Mouse (Mus musculus): ENCODE results near the gene Ptprd.

Ptprd gene

DNA sequence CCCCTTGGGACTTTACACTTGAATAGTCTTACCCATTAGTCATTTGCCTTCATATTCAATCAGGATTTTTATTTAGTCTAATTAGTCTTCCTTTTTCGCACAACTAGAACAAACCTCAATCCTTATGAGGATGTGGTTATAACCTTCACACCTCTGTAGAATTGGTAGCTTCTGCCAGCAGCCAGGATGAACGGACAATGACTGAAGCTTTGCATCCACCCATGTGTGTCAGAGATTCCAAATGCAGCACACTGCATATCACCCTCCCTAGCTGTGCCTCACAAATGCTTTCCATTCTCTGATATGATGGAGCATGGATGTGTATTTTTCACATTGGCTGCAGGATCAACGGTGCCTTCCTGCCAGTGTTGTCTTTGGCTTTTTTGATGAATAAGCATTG lies 1898.0 kb downstream of the Ptprd start:
- Histone ChIP-seq H3K27me3 (ENCODE audit: insufficient read depth, low read length) (no peaks in the 10 kb centered on the region), H3K9me3 (ENCODE audit: low read length) (no peaks in the 10 kb centered on the region), H3K36me3 (ENCODE audit: insufficient read depth, low read length) (no peaks in the 10 kb centered on the region), H3K4me1 (replicated peaks; ENCODE audit: low read depth, low read length) (no peaks in the 10 kb centered on the region), H3K4me3 (replicated peaks; ENCODE audit: low read length) (no peak overlapping the region)
- TF ChIP-seq CTCF (conservative IDR thresholded peaks at IDR 0.05; ENCODE audit: low read length) (no peak), POU5F1 (IDR thresholded peaks at IDR 0.05; ENCODE audit: borderline replicate concordance, low read length) (no peak), NANOG (IDR thresholded peaks at IDR 0.05; ENCODE audit: borderline replicate concordance, low read length) (no peak)

DNA sequence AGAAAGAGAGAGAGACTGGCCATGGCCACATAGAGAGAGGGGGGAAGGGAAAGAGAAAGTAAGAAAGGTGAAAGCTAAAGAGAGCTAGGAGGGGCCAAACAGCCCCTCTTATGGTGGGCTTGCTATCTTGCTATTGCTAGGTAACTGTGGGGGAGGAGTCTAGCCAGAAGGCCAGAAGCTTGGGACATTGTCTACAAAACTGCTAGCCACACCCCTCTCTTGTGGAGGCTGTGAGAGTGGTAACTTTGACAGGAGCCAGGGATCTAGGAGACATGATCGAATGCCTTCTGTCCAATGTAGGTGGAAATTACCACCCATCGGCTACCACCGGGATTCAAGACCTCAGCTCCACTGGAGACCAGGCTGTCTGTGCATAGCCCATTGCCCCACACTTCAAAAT lies 1899.2 kb downstream of the Ptprd start:
- Histone ChIP-seq H3K36me3 (ENCODE audit: insufficient read depth, low read length) (no peaks in the 10 kb centered on the region), H3K4me3 (replicated peaks; ENCODE audit: low read length) (no peak overlapping the region), H3K4me1 (replicated peaks; ENCODE audit: low read depth, low read length) (no peaks in the 10 kb centered on the region), H3K27me3 (ENCODE audit: insufficient read depth, low read length) (no peaks in the 10 kb centered on the region), H3K9me3 (ENCODE audit: low read length) (no peaks in the 10 kb centered on the region)
- TF ChIP-seq POU5F1 (IDR thresholded peaks at IDR 0.05; ENCODE audit: borderline replicate concordance, low read length) (no peak), NANOG (IDR thresholded peaks at IDR 0.05; ENCODE audit: borderline replicate concordance, low read length) (no peak), CTCF (conservative IDR thresholded peaks at IDR 0.05; ENCODE audit: low read length) (no peak)

DNA sequence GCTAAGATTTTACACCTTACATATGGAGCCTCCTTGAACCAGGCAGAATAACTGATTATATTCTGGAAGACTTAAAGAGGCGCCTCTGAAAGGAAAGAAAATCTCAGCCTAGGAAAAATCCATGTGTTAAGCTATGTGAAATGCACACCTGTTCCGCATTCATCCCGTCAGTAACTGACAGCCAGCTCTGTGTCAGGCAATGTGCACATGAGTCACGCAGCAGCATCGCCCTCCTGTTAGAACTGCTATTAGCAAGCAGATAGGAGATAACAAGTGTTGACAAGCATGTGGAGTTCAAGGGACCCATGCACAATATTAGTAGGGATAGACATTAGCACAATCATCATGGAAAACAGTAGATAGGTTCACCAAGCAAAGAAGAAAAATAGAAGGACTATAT lies 1905.8 kb downstream of the Ptprd start:
- Histone ChIP-seq H3K4me1 (replicated peaks; ENCODE audit: low read depth, low read length) (no peaks in the 10 kb centered on the region), H3K9me3 (ENCODE audit: low read length) (no peaks in the 10 kb centered on the region), H3K36me3 (ENCODE audit: insufficient read depth, low read length) (no peaks in the 10 kb centered on the region), H3K4me3 (replicated peaks; ENCODE audit: low read length) (no peak overlapping the region), H3K27me3 (ENCODE audit: insufficient read depth, low read length) (no peaks in the 10 kb centered on the region)
- TF ChIP-seq NANOG (IDR thresholded peaks at IDR 0.05; ENCODE audit: borderline replicate concordance, low read length) = no peak
- TF ChIP-seq CTCF (conservative IDR thresholded peaks at IDR 0.05; ENCODE audit: low read length) = no peak
- no peak for TF ChIP-seq POU5F1 (IDR thresholded peaks at IDR 0.05; ENCODE audit: borderline replicate concordance, low read length)

DNA sequence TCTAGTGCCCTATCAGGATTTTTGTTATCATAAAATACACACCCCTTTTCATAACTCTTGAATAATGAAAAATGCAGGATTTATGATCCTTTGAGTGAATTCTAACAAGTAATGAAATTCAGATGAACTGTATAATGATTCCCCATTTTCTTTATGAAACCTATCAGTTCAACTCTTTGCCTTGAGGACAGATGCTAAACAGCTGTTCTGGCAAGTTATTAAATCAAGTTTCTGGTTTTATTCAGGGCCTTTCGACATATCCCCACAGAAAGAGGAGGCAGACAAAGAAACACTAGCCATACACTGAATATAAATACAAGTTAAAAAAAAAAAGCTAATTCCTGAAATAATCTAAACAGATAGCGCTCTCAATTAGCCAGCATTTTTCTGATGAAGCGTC lies 1914.4 kb downstream of the Ptprd start:
- no peak overlapping the region for H3K4me3 ChIP-seq (replicated peaks; ENCODE audit: low read length)
- H3K9me3 ChIP-seq (ENCODE audit: low read length) = no peaks in the 10 kb centered on the region
- no peaks in the 10 kb centered on the region for H3K4me1 ChIP-seq (replicated peaks; ENCODE audit: low read depth, low read length)
- no peaks in the 10 kb centered on the region for H3K27me3 ChIP-seq (ENCODE audit: insufficient read depth, low read length)
- no peaks in the 10 kb centered on the region for H3K36me3 ChIP-seq (ENCODE audit: insufficient read depth, low read length)
- TF ChIP-seq POU5F1 (IDR thresholded peaks at IDR 0.05; ENCODE audit: borderline replicate concordance, low read length) = no peak
- no peak for TF ChIP-seq CTCF (conservative IDR thresholded peaks at IDR 0.05; ENCODE audit: low read length)
- TF ChIP-seq NANOG (IDR thresholded peaks at IDR 0.05; ENCODE audit: borderline replicate concordance, low read length) = no peak

DNA sequence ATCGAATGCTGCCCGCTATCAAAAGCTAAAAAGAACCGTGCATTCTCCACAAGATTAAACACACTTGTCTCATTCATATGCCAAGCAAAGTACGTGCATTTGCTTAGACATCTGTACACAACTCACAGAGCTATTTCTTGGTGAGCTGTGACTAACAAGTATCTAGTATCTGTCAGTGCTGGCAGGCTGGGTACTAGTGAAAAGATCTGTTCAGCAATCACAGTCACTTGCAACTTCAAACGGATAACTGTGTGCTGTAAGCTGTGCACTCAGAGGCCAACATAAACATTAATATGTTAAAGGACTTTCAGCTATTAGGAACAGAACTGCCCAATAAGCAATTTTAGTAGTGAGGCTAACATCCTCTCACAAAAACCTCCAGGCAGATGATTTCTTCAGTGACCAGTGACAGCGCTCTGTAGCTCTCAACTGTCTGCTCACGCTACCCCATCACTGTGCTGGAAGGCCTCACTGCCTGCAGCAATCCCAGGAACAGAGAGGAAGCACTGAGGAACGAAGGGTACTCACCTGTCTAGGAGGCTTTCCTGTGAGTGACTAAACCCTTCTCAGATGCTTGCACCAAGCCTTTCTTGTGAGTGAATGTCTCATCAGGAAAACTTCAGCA lies 1918.9 kb downstream of the Ptprd start:
- no peaks in the 10 kb centered on the region for H3K4me1 ChIP-seq (replicated peaks; ENCODE audit: low read depth, low read length)
- TF ChIP-seq CTCF (conservative IDR thresholded peaks at IDR 0.05; ENCODE audit: low read length) (no peak), NANOG (IDR thresholded peaks at IDR 0.05; ENCODE audit: borderline replicate concordance, low read length) (no peak), POU5F1 (IDR thresholded peaks at IDR 0.05; ENCODE audit: borderline replicate concordance, low read length) (no peak)
- no peaks in the 10 kb centered on the region for H3K9me3 ChIP-seq (ENCODE audit: low read length)
- no peaks in the 10 kb centered on the region for H3K36me3 ChIP-seq (ENCODE audit: insufficient read depth, low read length)
- H3K27me3 ChIP-seq (ENCODE audit: insufficient read depth, low read length) = no peaks in the 10 kb centered on the region
- no peak overlapping the region for H3K4me3 ChIP-seq (replicated peaks; ENCODE audit: low read length)

DNA sequence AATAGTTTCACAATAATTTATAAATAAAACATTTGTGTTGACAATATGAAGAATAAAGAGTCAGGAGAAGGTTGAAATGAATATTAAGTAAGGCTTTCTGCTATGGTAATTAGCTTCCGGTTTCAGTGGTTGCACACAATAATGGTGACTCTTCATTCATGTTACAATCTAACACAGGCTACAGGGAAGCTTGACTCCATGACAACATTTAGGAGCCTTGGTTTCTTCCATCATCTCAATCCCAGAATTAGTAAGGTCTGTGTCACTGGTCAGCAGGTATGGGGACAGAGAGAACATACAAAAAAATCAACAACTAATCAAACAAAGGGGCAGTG lies 1921.3 kb downstream of the Ptprd start:
- no peak overlapping the region for H3K4me3 ChIP-seq (replicated peaks; ENCODE audit: low read length)
- H3K27me3 ChIP-seq (ENCODE audit: insufficient read depth, low read length) = no peaks in the 10 kb centered on the region
- TF ChIP-seq POU5F1 (IDR thresholded peaks at IDR 0.05; ENCODE audit: borderline replicate concordance, low read length) (no peak), NANOG (IDR thresholded peaks at IDR 0.05; ENCODE audit: borderline replicate concordance, low read length) (no peak), CTCF (conservative IDR thresholded peaks at IDR 0.05; ENCODE audit: low read length) (no peak)
- H3K4me1 ChIP-seq (replicated peaks; ENCODE audit: low read depth, low read length) = no peaks in the 10 kb centered on the region
- H3K36me3 ChIP-seq (ENCODE audit: insufficient read depth, low read length) = no peaks in the 10 kb centered on the region
- no peaks in the 10 kb centered on the region for H3K9me3 ChIP-seq (ENCODE audit: low read length)

DNA sequence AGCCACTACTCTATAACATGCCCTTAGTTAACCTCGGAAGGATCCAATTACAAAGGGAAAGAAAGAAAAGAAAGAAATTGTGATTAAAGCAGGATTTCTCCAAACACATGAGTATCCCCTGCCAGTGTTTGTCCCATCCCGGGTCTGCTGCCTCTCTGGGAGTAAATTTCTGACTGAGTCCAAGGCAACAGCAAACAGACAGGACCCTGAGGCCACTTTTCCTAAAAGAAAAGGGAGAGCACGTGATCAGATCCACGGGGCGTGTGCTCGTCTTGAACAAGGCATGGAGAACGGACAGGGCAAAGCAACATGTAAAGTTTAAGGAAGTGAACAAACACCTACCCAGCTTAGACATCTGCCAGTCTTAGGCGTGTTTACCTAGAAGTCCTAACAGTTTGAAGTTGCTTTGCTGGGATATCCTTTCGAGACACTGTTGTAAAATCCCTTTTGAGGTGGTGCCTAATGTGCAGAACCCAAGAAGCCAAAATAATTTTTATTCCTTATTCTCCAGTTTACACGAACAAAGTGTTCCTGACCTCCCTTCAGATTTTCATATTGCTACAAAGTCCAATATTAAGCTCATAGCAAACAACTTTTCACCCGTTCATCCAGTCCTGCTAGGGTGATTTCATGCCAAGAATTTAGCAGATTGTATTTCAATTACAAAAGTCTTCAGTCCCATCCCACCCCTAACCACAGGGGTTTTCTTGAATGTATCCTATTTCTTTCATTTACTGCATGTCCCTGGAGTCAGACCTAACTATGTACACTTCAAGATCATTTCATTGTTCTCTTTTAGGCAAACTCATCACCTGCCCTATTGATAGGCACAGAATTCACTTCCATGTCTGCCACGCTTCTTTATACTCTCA lies 1921.9 kb downstream of the Ptprd start:
- TF ChIP-seq NANOG (IDR thresholded peaks at IDR 0.05; ENCODE audit: borderline replicate concordance, low read length) (no peak), POU5F1 (IDR thresholded peaks at IDR 0.05; ENCODE audit: borderline replicate concordance, low read length) (no peak), CTCF (conservative IDR thresholded peaks at IDR 0.05; ENCODE audit: low read length) (no peak)
- Histone ChIP-seq H3K4me1 (replicated peaks; ENCODE audit: low read depth, low read length) (no peaks in the 10 kb centered on the region), H3K9me3 (ENCODE audit: low read length) (no peaks in the 10 kb centered on the region), H3K36me3 (ENCODE audit: insufficient read depth, low read length) (no peaks in the 10 kb centered on the region), H3K4me3 (replicated peaks; ENCODE audit: low read length) (no peak overlapping the region), H3K27me3 (ENCODE audit: insufficient read depth, low read length) (no peaks in the 10 kb centered on the region)

DNA sequence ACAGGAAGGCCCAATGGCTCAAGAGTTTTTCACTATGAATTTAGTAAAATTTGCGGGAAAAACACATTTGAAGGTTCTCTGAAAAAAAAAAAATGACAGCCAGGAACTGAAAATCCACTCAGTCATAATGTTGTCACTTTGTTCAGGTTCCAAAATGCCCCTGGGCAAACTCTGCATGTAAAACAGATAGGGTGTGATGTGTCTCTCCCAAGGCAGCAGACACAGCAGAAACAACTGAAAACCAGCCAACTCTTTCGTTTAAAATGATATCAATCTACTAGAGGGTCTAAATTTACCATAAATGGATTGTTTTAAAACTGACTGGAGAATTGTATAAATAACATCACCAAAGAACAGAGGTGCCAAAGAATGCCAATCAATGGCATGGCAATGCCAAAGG lies 1925.7 kb downstream of the Ptprd start:
- Histone ChIP-seq H3K4me1 (replicated peaks; ENCODE audit: low read depth, low read length) (no peaks in the 10 kb centered on the region), H3K9me3 (ENCODE audit: low read length) (no peaks in the 10 kb centered on the region), H3K36me3 (ENCODE audit: insufficient read depth, low read length) (no peaks in the 10 kb centered on the region), H3K4me3 (replicated peaks; ENCODE audit: low read length) (no peak overlapping the region), H3K27me3 (ENCODE audit: insufficient read depth, low read length) (no peaks in the 10 kb centered on the region)
- TF ChIP-seq NANOG (IDR thresholded peaks at IDR 0.05; ENCODE audit: borderline replicate concordance, low read length) = no peak
- no peak for TF ChIP-seq POU5F1 (IDR thresholded peaks at IDR 0.05; ENCODE audit: borderline replicate concordance, low read length)
- no peak for TF ChIP-seq CTCF (conservative IDR thresholded peaks at IDR 0.05; ENCODE audit: low read length)
